ENCODE assay signal across 35 mouse cellular contexts in the genomic region with DNA sequence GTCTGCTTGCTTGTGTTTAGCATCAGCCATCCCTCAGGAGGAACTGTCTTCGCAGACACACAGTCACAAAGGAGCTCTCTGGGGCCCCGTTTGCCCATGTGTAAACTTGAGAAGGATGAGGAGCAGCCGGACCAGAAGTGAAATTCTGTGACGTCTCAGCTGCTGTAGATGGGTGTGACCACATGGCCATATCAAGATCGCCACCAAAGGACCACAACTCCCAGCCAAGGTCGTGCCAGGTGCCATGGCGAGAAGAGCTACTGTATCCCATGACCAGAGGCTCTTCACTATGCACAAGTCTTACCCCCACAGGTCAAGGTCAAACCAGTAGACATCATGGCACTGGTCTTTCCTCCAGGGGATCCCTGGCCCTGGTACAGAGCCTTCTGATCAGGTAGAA.
"Had no signal": no experiment of that assay in that cellular context is flagged by ENCODE, and none has a peak within 500 bp of the region (broad histone marks: within the 10 kb centered on the region; RNA-seq: fewer than 3 reads in every experiment).

No protein-coding gene starts in this region.

- DNase-seq: heart, postnatal 10 days; heart, postnatal 14 days; heart, postnatal 36 days; heart, postnatal 4 days; kidney, adult 11 months; kidney, adult 18-20 months; kidney, adult 2 months; kidney, adult 8-10 months; kidney, adult 9 months; kidney, postnatal 10 days; kidney, postnatal 14 days; kidney, postnatal 25 days; kidney, postnatal 36 days; kidney, postnatal 4 days; layer of hippocampus, adult 9-11 months; layer of hippocampus, postnatal 36 days had no signal

- H3K4me1 ChIP-seq: heart, embryonic 15.5 days; intestine, embryonic 15.5 days had no signal

- H3K27ac ChIP-seq: heart, embryonic 10.5 days; heart, embryonic 13.5 days; heart, embryonic 15.5 days; hindbrain, embryonic 12.5 days; hindbrain, embryonic 13.5 days; hindbrain, embryonic 14.5 days; hindbrain, embryonic 15.5 days; hindbrain, postnatal 0 days; intestine, embryonic 15.5 days; kidney, embryonic 15.5 days; kidney, postnatal 0 days; layer of hippocampus, adult 2 months had no signal

- ATAC-seq: hindbrain, embryonic 16.5 days; hindbrain, postnatal 0 days; inflammation-experienced regulatory T-cells, adult 6 months; intestine, embryonic 15.5 days; intestine, embryonic 16.5 days; intestine, postnatal 0 days had no signal

- H3K9me3 ChIP-seq: heart, embryonic 10.5 days; heart, embryonic 12.5 days; heart, embryonic 13.5 days; heart, embryonic 15.5 days; hindbrain, embryonic 10.5 days; hindbrain, embryonic 12.5 days; hindbrain, embryonic 13.5 days; hindbrain, embryonic 15.5 days; intestine, embryonic 15.5 days; kidney, embryonic 15.5 days had no signal

- H3K4me2 ChIP-seq: heart, embryonic 11.5 days; heart, embryonic 12.5 days; heart, embryonic 13.5 days; heart, embryonic 15.5 days; hindbrain, embryonic 12.5 days; hindbrain, embryonic 13.5 days; hindbrain, embryonic 14.5 days; hindbrain, embryonic 15.5 days; intestine, embryonic 15.5 days; kidney, embryonic 15.5 days had no signal

- H3K27me3 ChIP-seq: hindbrain, embryonic 12.5 days; hindbrain, embryonic 15.5 days; intestine, embryonic 15.5 days; kidney, embryonic 15.5 days had no signal

- H3K36me3 ChIP-seq: heart, embryonic 10.5 days; heart, embryonic 12.5 days; heart, embryonic 13.5 days; heart, embryonic 15.5 days; hindbrain, embryonic 10.5 days; hindbrain, embryonic 12.5 days; hindbrain, embryonic 13.5 days; hindbrain, embryonic 15.5 days; intestine, embryonic 15.5 days; kidney, embryonic 15.5 days had no signal

- H3K4me3 ChIP-seq: heart, embryonic 10.5 days; heart, embryonic 12.5 days; heart, embryonic 13.5 days; heart, embryonic 15.5 days; hindbrain, embryonic 10.5 days; hindbrain, embryonic 12.5 days; hindbrain, embryonic 13.5 days; hindbrain, embryonic 15.5 days; intestine, embryonic 15.5 days; kidney, embryonic 15.5 days; layer of hippocampus, adult 2 months had no signal

- H3K9ac ChIP-seq: heart, embryonic 12.5 days; heart, embryonic 13.5 days; heart, embryonic 15.5 days; hindbrain, embryonic 12.5 days; hindbrain, embryonic 13.5 days; hindbrain, embryonic 14.5 days; hindbrain, embryonic 15.5 days; intestine, embryonic 15.5 days; kidney, embryonic 15.5 days had no signal
